Mouse (Mus musculus): ENCODE data around the gene Slc2a9. TPM values are rescaled to one million over a fixed set of nuclear protein-coding genes. Genes with fewer than 3 reads are reported as not detected.
"Not testable (repeated sequence)": the region's sequence is repeated elsewhere in the genome, so short reads cannot be mapped to it uniquely, and the experiment has no call there.

Gene Slc2a9
- total RNA-seq, 4 experiments from 2014 or later = 1.4 to 6.2 (median 3.7) TPM

DNA sequence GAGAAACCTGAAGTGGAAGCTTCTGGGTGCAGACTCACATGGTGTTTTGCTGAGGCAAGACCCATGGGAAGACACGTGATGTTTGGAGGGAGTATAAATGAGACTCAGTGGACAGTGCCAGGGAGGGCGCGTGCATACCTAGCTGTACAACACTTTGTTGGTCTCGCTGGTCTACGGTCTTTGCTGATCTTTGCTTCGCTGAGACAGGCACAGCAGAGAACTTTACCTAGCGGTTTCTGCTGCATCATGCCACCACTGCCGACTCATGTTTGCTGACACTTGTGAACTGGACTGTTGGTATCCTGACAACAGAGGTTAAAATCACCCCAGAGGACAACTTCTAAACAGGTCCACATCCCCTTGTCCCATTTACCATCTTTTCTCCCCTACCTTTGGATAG is 2.9 kb downstream of the Slc2a9 start:
- DNase-seq = no peak

GRCm38 (mm10) chr5:38499316-38499811 is 3.6 kb downstream of the Slc2a9 start:
- DNase-seq = no peak

DNA sequence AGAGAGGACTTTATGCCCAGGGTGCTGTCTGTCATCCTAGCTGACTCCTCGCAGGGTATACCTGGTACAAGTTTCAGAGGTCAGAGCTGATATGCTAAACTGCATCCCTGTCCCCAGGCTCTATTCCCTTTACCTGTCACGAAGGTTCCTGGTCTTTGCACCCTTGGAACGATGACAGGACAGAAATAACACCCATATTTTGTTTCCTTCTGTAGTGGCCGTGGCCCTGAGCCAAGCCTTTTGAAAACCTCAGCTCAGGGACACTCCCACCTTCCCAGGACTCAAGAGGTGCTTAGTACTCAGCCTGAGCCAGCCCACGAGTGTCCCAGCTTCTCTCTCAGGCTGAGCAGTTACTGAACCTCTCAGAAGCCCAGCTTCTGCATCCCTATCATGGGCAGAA is 4.5 kb downstream of the Slc2a9 start:
- no peak for DNase-seq

- no peak for DNase-seq
Measured at GRCm38 (mm10) chr5:38496491-38497057, 6.4 kb downstream of the Slc2a9 start.

GRCm38 (mm10) chr5:38493890-38494289 is 9.1 kb downstream of the Slc2a9 start:
- no peak for DNase-seq

- no peak for DNase-seq
Measured at GRCm38 (mm10) chr5:38491763-38492162, 11.2 kb downstream of the Slc2a9 start.

DNA sequence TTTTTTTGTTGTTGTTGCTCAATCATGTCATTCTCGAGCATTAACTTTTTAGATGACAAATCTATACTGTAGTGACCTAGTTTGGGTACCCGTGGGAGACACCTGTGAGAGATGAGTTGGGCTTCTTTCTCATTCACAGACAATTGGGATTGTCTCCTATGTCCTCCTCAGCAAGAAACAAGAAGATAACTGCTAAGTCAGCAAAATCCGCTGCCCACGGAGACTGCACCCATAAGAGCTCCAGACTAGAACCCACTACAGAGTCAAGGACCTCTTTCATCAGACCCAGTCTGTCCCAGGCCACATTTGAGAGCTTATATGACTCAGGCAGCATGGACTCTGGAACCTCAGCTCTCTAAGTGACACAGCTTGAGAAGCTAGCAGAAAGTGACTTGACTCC is 13.2 kb downstream of the Slc2a9 start:
- no peak for DNase-seq

DNA sequence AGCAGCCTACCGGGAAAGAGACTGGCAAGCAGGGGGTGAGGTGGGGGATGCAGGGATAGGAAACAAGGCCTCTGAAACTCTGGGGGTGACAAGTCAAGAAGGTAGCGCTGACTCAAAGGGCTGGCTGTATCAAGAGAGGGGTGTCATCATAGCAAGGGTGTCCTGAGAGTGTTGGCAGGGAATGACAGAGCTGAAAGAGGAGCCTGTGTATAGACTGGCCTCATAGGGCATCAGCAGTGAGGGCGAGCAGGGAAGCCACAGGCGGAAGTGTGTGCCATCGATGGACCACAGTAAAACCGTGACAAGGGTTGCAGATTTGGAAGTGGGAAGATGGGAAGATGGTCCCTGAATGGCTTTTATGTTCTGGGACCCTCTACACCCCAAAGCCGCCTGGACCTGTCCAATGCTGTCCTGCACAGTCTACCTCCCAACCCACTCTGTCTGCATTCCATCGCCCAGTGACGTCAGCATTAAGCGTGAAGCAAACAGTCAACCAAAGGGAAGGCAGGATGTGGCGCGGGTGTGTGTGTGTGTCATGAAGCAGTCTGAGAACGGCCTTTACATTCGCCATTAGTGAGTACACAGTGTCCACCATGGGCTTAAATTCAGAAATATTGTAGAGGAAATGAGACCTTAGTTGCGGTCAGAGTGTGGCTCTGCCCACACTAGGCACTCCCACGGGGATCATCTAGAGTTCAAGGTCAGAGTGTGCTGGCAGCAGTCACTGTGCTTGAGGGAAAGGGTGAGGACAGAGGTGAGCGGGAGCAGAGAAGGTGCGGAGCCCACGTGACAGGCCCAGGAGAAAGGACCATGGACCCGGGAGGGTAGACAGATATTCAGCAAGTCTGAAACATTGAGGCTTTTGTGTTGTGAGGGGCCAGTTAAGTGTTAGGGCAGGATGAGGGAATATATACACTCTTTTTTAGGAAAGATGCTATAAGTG is 14.0 kb downstream of the Slc2a9 start:
- no peak for DNase-seq

DNA sequence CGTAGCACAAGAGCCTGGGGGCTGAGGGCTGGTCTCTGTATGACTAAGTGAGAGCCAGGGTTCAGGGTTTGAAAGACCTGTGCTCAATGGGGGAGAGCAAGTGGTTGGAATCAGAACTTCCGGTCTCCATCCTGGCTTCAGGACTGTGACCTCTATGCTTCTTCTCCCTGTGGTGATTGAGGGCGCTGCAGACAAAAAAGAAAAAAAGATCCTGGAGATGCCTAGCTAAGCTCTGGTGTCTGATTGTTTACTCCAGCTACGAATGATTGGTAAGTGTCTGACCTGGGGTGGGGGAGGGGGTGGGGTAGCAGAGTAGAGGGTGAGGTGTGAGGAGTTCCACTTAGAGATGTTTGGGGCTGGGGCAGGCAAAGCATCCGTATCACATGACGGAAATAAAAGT is 14.9 kb downstream of the Slc2a9 start:
- DNase-seq = no peak

- no peak for DNase-seq
Measured at GRCm38 (mm10) chr5:38487247-38487646, 15.7 kb downstream of the Slc2a9 start.

- DNase-seq = no peak
Measured at GRCm38 (mm10) chr5:38485946-38486345, 17.0 kb downstream of the Slc2a9 start.

DNA sequence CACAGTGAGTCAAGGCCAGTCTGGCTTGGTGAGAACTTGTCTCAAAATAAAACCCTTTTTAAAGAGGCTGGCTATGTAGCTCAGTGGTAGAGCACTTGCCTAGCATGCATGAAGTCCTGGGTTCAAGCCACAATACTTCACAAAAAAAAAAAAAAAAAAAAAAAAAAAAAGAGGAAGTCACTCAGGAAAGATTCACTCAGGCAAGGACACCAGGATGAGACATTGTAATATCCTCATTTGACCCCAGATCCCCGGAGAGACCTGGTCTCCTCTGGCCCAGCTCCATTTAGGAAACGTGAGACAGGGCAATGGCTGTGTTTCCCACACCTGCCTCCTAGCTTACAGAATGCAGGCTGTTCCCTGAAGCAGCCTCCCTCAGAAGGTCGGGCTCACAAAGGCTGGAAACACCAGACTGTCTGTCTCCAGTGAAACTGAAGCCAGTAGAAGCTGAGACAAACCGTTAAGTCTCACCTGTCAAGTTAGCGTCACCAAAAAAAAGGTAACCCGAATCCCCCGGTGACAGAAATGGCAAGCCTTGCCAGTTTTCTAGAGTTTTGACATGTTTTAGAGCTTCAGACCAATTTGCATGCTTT is 19.3 kb downstream of the Slc2a9 start:
- no peak for DNase-seq

GRCm38 (mm10) chr5:38480822-38481707 is 21.9 kb downstream of the Slc2a9 start:
- no peak for DNase-seq

GRCm38 (mm10) chr5:38479908-38480725 is 22.8 kb downstream of the Slc2a9 start:
- peak; percentile 83 for DNase-seq

DNA sequence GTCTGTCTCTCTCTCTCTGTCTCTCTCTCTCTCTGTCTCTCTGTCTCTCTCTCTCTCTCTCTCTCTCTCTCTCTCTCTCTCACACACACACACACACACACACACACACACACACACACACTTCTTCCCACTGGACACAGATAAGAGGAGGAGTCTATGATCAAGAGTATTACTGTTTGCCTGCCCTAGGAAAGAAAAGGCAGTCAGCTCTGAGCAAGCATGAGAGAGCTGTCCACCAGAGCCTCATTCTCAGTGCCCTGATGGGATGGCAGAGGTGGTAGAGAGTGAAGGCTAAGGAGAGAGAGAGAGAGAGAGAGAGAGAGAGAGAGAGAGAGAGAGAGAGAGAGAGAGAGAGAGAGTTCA is 23.4 kb downstream of the Slc2a9 start:
- not testable (repeated sequence) for DNase-seq

DNA sequence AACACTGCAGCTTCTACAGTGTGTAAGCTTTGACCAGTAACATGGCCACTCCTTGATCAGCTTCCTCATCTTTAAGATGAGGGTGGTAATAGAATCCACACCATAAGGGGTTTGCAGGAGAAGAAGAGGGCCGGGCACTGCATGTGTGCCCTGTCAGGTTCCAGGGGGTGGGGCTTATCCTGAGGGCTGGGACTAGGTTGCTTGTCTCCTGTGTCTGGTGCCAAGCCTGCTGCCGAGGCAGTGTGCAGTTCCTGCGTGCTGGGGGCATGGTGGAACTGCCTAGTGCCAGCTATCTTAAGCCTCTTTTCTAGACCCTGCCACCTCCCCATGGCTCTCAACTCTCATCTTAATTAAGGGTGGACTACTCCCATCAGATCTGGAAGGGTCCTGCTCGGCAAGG is 23.9 kb downstream of the Slc2a9 start:
- peak; percentile 30 for DNase-seq

DNA sequence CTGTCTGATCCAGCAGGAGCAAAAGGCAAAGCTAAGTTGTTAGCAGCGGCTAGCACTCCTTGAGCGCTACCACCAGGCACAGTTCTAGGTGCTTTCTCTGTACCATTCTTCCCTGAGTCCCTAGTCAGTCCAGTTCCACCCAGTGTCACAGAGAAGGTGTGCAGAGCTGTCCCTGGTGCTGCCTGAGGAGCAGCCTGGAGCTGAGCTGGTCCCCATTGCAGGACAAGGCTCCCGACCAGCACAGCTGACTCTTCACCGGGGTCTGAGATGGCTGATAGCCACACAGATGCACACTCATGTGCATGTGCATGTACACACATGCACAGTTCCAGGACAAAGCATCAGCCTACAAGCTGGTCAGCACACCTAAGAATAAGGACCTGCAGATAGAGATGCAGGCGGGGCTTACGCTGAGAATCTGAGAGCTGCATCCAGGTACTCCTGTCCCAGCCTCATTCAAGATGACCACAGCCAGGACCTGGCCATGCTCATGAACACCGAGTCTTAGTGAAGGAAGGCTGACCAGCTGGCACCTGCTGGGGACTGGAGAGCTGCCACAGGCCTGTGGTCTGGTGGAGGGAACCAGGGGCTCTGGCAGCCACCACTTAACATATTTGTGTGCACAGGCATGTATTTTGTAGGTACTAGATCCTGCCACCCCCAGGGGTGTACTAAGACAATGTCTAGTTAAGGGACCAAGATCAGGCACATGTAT is 25.1 kb downstream of the Slc2a9 start:
- DNase-seq = no peak

- no peak for DNase-seq
Measured at GRCm38 (mm10) chr5:38476861-38477565, 25.9 kb downstream of the Slc2a9 start.

DNA sequence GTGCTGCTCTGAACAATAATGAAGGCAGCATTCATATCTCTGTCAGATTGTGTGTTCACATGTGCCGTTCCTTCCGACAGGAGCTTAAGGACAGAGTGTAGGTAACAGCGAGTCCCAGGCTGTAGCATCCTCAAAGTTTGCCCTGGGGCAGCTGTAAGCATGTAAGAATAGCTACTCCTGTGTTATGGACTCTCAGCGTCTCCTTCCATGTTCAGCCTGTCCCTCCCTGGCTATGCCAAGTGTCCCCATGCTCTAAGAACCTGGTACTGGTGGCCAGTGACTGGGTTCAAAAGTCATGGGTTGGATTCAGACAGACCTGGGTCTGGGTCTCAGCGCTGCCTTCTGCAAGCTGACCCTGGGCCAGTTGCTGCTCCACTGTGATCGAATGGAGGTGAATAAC is 32.1 kb downstream of the Slc2a9 start:
- DNase-seq = no peak

All from adrenal gland, adult 8-10 months (tissue).